Mouse (Mus musculus): ENCODE results near the gene Errfi1. TPM values are rescaled to one million over a fixed set of nuclear protein-coding genes. Genes with fewer than 3 reads are reported as not detected.

The Errfi1 gene
- polyA plus RNA-seq (2015; fragmentation: Nextera tagmentation; extraction: Ambion mirVana), result 38.7 and 41.4 TPM in 2 replicates

DNA sequence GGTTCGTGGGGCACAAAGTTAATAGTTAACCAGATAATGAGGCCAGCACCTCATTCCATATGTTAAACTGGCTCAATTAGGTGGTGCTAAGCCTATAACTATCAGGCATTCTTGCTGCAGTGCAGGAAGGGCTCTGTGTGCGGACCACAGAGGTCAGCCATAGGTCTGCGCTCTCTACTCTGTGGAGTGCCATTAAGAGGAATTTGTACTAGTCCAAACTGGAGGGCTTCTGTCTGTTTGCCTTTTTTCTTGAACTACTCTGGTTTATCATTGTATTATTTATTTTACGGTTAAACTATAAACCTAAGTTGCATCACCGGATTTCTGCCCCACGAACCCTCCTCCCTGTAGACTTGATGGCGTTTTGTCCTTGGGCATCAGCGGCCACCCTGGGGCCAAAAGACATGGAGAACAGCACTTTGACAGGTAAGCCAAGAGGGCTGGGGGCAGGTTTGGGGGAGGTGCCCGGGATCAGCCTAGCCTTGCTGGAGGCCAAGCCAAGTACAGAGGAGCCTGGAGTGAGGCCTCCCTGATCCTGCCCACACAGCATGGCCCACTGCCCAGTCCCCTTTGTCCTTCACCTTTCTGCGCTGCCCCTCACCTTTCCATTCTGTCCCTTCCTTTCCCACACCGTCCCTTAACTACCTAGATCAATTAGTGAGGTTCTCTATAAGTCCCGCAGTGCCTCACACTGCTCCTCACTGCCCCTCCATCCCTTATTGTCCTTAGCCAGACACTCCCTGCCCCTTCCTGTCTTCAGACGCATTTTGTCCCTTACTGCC is at the start of gene Errfi1:
Errfi1 (plus strand) TSS at position 240 of the 782 bp plus-strand sequence.
- Histone ChIP-seq H3K9ac (ENCODE audit: low read depth, low read length) (no peak within 1 kb of the TSS; the same call in 1 of the 2 replicates), H3K4me3 (ENCODE audit: low read depth, low read length) (peak within 1 kb of the TSS; percentile 64)
- WGBS (ENCODE audit: insufficient replicate concordance), result 56% methylated on average over 13 of the region's 13 CpGs

GRCm38 (mm10) chr4:150804204-150804603 is 49.5 kb upstream of the Errfi1 start:
- Histone ChIP-seq H3K27ac (ENCODE audit: low read length) (no peak overlapping the region), H3K27me3 (ENCODE audit: control insufficient read depth, insufficient read depth, low read depth, low read length) (no peaks in the 10 kb centered on the region), H3K36me3 (ENCODE audit: control insufficient read depth, insufficient read depth) (no peaks in the 10 kb centered on the region), H3K4me2 (ENCODE audit: low read depth, low read length) (no peak overlapping the region), H3K4me1 (ENCODE audit: control insufficient read depth, low read depth, low read length) (peaks cover 9% of the 10 kb centered on the region; the same call in 1 of the 2 replicates), H3K9ac (ENCODE audit: low read depth, low read length) (no peak overlapping the region), H3K4me3 (ENCODE audit: low read depth, low read length) (no peak overlapping the region), H3K9me3 (replicated peaks; ENCODE audit: control insufficient read depth, low read length) (no peaks in the 10 kb centered on the region)
- ATAC-seq (ENCODE audit: low read depth), result peak; percentile 60
- WGBS (ENCODE audit: insufficient replicate concordance), result 66% methylated on average over 6 of the region's 6 CpGs

More for the DNA sequence above, at the start of gene Errfi1:
- ATAC-seq (ENCODE audit: low read depth), result peak; percentile 77
- Histone ChIP-seq H3K36me3 (ENCODE audit: control insufficient read depth, insufficient read depth) (no peaks in the 10 kb centered on the region), H3K4me2 (ENCODE audit: low read depth, low read length) (peak within 1 kb of the TSS; percentile 69), H3K9me3 (replicated peaks; ENCODE audit: control insufficient read depth, low read length) (no peaks in the 10 kb centered on the region), H3K27ac (ENCODE audit: low read length) (peak within 1 kb of the TSS; percentile 76), H3K27me3 (ENCODE audit: control insufficient read depth, insufficient read depth, low read depth, low read length) (peaks cover 23% of the 10 kb centered on the region), H3K4me1 (ENCODE audit: control insufficient read depth, low read depth, low read length) (peaks cover 6% of the 10 kb centered on the region)

DNA sequence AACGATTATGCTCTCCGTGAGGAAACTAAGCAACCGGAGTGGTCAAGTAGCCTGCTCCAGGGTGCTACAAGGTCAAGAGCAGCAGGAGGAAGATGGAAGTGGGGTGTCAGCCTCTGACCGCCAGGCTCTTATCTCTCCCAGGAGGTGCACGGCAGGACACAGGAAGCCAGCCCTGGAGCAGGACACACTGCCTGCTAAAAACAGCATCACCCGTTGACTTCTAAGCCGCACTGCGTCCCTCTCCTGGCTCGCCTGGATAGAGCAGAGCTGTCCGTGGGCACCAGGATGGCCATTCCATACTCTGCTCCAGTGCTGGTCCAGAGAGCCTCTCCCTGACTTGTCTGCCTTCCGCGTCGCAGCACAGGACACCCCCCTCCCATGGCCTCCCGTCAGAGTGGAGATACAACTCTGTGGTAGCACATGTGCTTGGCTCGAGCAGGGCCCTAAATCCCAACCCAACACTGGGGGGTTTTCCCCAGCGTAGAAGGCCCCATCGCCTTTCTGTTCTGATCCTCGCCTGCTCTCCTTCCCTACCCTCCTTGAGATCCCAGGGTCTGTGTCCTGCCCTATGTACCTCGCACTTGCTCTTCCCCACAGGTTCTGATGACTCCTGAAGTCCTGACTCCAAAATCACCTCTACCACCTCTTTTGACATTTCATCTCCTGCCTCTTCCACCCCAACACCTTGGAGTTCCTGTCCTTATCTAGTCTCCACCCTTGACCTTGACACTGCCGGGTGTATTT is 45.8 kb upstream of the Errfi1 start:
- ATAC-seq (ENCODE audit: low read depth), result peak; percentile 8; the same call in 1 of the 2 replicates

DNA sequence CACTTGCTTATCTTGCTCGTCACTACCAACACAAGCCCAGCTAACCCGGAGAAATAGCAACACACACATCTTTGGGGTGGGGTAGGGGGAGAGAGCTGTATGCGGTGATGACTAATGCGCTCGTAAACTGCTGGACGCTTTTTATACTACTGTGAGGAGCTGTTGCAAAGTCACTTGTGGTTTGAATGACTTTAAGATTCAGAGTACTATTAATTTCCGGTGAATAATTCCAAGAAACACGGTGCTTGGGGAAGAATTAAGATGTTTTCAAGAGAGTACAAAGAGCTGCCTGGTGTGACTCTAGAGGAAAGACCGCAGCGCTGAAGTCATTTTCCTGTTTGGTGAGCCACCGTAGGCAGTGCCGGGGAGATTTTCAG is 45.3 kb upstream of the Errfi1 start:
- ATAC-seq (ENCODE audit: low read depth), result no peak
- Histone ChIP-seq H3K4me2 (ENCODE audit: low read depth, low read length) (no peak overlapping the region), H3K36me3 (ENCODE audit: control insufficient read depth, insufficient read depth) (no peaks in the 10 kb centered on the region), H3K4me1 (ENCODE audit: control insufficient read depth, low read depth, low read length) (no peaks in the 10 kb centered on the region; the same call in 1 of the 2 replicates), H3K9me3 (replicated peaks; ENCODE audit: control insufficient read depth, low read length) (no peaks in the 10 kb centered on the region), H3K27ac (ENCODE audit: low read length) (no peak overlapping the region), H3K4me3 (ENCODE audit: low read depth, low read length) (no peak overlapping the region), H3K9ac (ENCODE audit: low read depth, low read length) (no peak overlapping the region), H3K27me3 (ENCODE audit: control insufficient read depth, insufficient read depth, low read depth, low read length) (0 out of 2 replicates have a peak, but pooled peaks cover 2% of the 10 kb centered on the region)
- 20% methylated on average over 12 of the region's 12 CpGs for WGBS (ENCODE audit: insufficient replicate concordance)

More for the DNA sequence above, 45.8 kb upstream of the Errfi1 start:
- no peaks in the 10 kb centered on the region for H3K9me3 ChIP-seq (replicated peaks; ENCODE audit: control insufficient read depth, low read length)
- H3K27ac ChIP-seq (ENCODE audit: low read length), result no peak overlapping the region
- H3K36me3 ChIP-seq (ENCODE audit: control insufficient read depth, insufficient read depth), result no peaks in the 10 kb centered on the region
- H3K27me3 ChIP-seq (ENCODE audit: control insufficient read depth, insufficient read depth, low read depth, low read length), result 0 out of 2 replicates have a peak, but pooled peaks cover 2% of the 10 kb centered on the region
- WGBS (ENCODE audit: insufficient replicate concordance), result 48% methylated on average over 20 of the region's 20 CpGs
- no peaks in the 10 kb centered on the region; the same call in 1 of the 2 replicates for H3K4me1 ChIP-seq (ENCODE audit: control insufficient read depth, low read depth, low read length)
- H3K4me3 ChIP-seq (ENCODE audit: low read depth, low read length), result no peak overlapping the region
- no peak overlapping the region for H3K9ac ChIP-seq (ENCODE audit: low read depth, low read length)
- no peak overlapping the region for H3K4me2 ChIP-seq (ENCODE audit: low read depth, low read length)

- Histone ChIP-seq H3K27ac (ENCODE audit: low read length) (no peak overlapping the region), H3K36me3 (ENCODE audit: control insufficient read depth, insufficient read depth) (no peaks in the 10 kb centered on the region), H3K9me3 (replicated peaks; ENCODE audit: control insufficient read depth, low read length) (no peaks in the 10 kb centered on the region), H3K4me3 (ENCODE audit: low read depth, low read length) (no peak overlapping the region), H3K4me2 (ENCODE audit: low read depth, low read length) (no peak overlapping the region), H3K9ac (ENCODE audit: low read depth, low read length) (no peak overlapping the region), H3K4me1 (ENCODE audit: control insufficient read depth, low read depth, low read length) (no peaks in the 10 kb centered on the region; the same call in 1 of the 2 replicates), H3K27me3 (ENCODE audit: control insufficient read depth, insufficient read depth, low read depth, low read length) (0 out of 2 replicates have a peak, but pooled peaks cover 2% of the 10 kb centered on the region)
- 25% methylated on average over 9 of the region's 9 CpGs for WGBS (ENCODE audit: insufficient replicate concordance)
- no peak for ATAC-seq (ENCODE audit: low read depth)
Measured at GRCm38 (mm10) chr4:150809323-150809722, 44.4 kb upstream of the Errfi1 start.

- H3K4me2 ChIP-seq (ENCODE audit: low read depth, low read length), result no peak overlapping the region
- 57% methylated on average over 4 of the region's 4 CpGs for WGBS (ENCODE audit: insufficient replicate concordance)
- H3K27ac ChIP-seq (ENCODE audit: low read length), result no peak overlapping the region
- ATAC-seq (ENCODE audit: low read depth), result no peak
- no peaks in the 10 kb centered on the region for H3K36me3 ChIP-seq (ENCODE audit: control insufficient read depth, insufficient read depth)
- H3K9me3 ChIP-seq (replicated peaks; ENCODE audit: control insufficient read depth, low read length), result no peaks in the 10 kb centered on the region
- no peak overlapping the region for H3K9ac ChIP-seq (ENCODE audit: low read depth, low read length)
- H3K4me3 ChIP-seq (ENCODE audit: low read depth, low read length), result no peak overlapping the region
- no peaks in the 10 kb centered on the region for H3K27me3 ChIP-seq (ENCODE audit: control insufficient read depth, insufficient read depth, low read depth, low read length)
- H3K4me1 ChIP-seq (ENCODE audit: control insufficient read depth, low read depth, low read length), result no peaks in the 10 kb centered on the region
Measured at GRCm38 (mm10) chr4:150815144-150815543, 38.6 kb upstream of the Errfi1 start.

DNA sequence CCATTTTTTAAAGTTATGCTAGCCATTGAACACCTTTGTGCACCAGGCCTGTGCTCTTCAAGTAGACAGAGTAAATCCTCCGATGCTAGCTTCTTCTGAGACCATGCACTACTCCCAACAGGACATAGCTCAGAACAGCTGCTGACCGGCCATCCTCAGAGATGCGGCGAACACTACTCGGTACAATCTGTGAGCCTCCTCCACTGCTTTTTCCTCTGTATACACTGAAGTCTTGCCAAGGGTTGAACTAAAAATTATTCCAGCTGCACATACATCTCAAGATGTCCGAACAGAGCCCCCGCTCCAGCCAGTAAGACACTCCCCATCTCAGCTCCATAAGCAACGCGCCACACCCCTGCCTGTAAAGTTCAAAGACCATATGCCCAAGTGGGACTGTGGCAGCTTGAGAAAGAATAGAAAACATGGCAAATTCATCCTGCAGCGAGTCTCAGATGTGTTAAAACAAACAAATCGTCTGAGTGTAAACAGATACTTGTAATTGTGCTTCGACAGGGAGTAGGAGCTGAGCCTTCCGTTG is 37.2 kb upstream of the Errfi1 start:
- Histone ChIP-seq H3K4me2 (ENCODE audit: low read depth, low read length) (no peak overlapping the region), H3K27me3 (ENCODE audit: control insufficient read depth, insufficient read depth, low read depth, low read length) (no peaks in the 10 kb centered on the region), H3K4me1 (ENCODE audit: control insufficient read depth, low read depth, low read length) (no peaks in the 10 kb centered on the region), H3K36me3 (ENCODE audit: control insufficient read depth, insufficient read depth) (no peaks in the 10 kb centered on the region), H3K27ac (ENCODE audit: low read length) (no peak overlapping the region), H3K4me3 (ENCODE audit: low read depth, low read length) (no peak overlapping the region), H3K9me3 (replicated peaks; ENCODE audit: control insufficient read depth, low read length) (no peaks in the 10 kb centered on the region), H3K9ac (ENCODE audit: low read depth, low read length) (no peak overlapping the region)
- no peak for ATAC-seq (ENCODE audit: low read depth)
- WGBS (ENCODE audit: insufficient replicate concordance), result 60% methylated on average over 13 of the region's 13 CpGs

DNA sequence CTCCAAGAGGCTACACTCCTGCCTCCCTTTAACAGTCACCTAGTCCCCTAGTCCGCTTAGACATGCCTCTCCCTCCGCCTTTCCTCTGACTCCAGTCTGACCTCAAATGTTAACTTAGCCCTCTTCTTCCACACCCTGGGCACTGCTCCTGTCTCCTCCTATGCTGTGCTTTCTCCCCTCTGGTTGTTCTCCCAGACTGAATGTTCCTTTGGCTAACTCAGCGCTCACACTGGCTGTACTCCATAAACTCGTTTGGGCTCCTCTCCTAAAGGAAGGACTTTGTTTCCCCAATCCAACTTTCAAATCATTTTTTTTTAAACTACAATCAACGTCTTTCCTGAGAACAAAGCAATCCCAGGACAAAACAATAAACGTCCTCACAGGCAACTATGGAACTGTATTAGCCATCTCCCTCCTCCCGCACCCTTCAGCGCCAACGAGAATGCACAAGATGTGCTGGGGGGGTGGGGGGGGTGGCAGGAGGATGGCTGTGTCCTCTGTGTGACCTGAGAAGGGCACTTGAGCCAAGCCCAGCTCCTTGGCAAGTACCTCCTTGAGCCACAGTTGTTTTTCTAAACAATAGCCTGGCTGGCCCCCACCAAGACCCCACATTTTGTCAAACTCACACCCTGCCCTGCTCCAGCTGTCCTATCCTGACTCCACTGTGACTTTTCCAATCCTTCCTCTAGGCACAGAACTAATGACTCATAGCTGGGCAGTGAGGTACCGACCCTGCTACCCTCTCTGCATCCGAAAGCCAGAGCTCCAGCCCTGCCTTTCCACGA is 34.4 kb upstream of the Errfi1 start:
- H3K4me1 ChIP-seq (ENCODE audit: control insufficient read depth, low read depth, low read length), result no peaks in the 10 kb centered on the region
- H3K36me3 ChIP-seq (ENCODE audit: control insufficient read depth, insufficient read depth), result no peaks in the 10 kb centered on the region
- WGBS (ENCODE audit: insufficient replicate concordance), result 53% methylated on average over 12 of the region's 12 CpGs
- H3K9ac ChIP-seq (ENCODE audit: low read depth, low read length), result no peak overlapping the region
- no peaks in the 10 kb centered on the region for H3K27me3 ChIP-seq (ENCODE audit: control insufficient read depth, insufficient read depth, low read depth, low read length)
- H3K9me3 ChIP-seq (replicated peaks; ENCODE audit: control insufficient read depth, low read length), result no peaks in the 10 kb centered on the region
- H3K4me3 ChIP-seq (ENCODE audit: low read depth, low read length), result no peak overlapping the region
- no peak overlapping the region for H3K4me2 ChIP-seq (ENCODE audit: low read depth, low read length)
- ATAC-seq (ENCODE audit: low read depth), result no peak
- no peak overlapping the region for H3K27ac ChIP-seq (ENCODE audit: low read length)
